Mouse (Mus musculus): ENCODE results near the gene Gm11733. TPM values are rescaled to one million over a fixed set of nuclear protein-coding genes. Genes with fewer than 3 reads are reported as not detected.

Gene Gm11733
- polyA plus RNA-seq, 1 experiment from 2014 or later = not detected

DNA sequence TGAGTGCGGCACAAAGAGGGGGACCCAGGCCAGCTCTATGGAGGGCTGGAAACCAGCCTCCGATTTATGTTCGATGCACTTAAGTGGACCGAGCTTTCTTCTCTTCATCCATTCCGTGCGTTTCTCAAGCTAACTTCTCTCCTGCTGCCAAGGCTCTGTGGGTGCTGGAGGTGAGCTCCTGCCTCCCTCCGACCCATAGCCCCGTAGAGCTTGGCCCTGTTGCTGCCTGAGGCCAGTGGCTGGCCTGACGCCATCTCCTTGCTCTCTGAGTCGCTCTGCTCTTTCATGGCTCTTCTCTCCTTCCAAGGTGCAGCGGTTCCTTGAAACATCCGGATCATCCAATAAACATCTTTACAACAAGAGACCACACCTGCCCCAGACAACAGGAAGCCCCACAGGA lies 4.4 kb upstream of the Gm11733 start:
- Histone ChIP-seq H3K4me1 (peaks cover 78% of the 10 kb centered on the region), H3K36me3 (no peaks in the 10 kb centered on the region), H3K4me2 (replicated peaks) (peak overlapping the region; percentile 23), H3K27ac (replicated peaks) (peak overlapping the region; percentile 95), H3K4me3 (no peak overlapping the region), H3K9me3 (no peaks in the 10 kb centered on the region), H3K9ac (replicated peaks) (0 out of 2 replicates have a peak overlapping the region, but pooled peaks have one; percentile 12), H3K27me3 (0 out of 2 replicates have a peak, but pooled peaks cover 9% of the 10 kb centered on the region)
- no peak for ATAC-seq (replicated peaks)
- WGBS = 22% methylated on average over 12 of the region's 12 CpGs

DNA sequence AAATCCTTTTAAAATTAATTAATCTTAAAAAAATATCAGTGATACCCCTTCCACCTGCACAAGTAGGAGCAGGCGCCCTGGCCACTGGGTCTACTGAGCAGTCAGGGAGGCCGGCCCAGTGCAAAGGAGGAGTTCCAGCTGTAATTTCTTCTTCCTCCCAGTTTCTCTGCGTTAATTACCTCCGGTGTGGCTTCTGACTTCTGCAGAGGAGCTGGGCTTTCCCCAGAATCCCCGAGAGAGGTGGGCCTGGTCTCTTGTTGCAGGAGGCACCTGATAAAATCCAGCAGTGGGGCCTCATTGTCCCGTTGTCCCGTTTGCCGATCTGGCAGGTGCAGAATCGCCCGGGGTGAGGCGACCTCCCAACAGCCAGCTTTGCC lies 1.9 kb upstream of the Gm11733 start:
- 0 out of 2 replicates have a peak, but pooled peaks have one; percentile 1 for ATAC-seq (replicated peaks)
- WGBS = 5% methylated on average over 11 of the region's 11 CpGs
- peaks cover 69% of the 10 kb centered on the region for H3K4me1 ChIP-seq

DNA sequence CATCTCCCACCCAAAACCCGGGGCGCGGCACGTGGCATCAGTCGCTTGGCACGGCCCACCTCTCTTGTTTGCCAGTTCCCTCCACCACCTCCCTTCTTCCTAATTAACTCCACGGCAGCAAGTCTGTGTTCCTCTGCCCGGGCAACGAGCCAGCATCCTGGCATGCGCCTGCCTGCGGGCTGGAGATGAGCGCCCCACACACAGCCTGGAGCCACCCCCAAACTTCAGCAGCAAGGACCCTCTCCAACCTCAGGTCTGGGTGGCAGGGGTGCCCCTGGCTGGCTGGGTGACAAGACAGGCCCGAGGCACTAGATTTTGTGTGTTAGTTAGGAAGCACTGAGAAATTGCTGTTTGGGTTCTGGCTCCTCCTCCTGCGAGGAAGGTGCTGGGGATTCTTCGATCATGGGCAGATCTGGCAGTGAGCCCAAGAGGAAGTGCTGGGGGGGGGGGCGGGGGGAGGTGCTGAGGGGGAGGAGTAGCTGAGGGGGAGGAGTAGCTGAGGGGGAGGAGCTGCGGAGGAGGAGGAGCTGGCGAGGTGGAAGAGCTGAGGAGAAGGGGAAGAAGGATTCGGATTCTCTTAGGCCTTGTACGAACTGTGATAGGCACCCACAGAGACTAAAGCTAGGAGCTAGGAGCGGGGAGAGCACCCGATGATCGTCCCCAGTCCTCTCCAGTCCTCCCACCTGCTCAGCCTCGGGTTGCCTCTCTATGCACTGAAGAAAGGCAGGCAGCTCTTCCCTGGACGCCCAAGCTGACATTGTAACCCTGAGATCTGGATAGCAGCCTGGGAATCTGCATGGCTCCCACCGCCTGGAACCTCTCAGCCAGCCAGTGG lies 1.3 kb upstream of the Gm11733 start:
- WGBS = 2% methylated on average over 24 of the region's 26 CpGs
- Histone ChIP-seq H3K9ac (replicated peaks) (peak overlapping the region; percentile 35), H3K4me1 (peaks cover 69% of the 10 kb centered on the region), H3K9me3 (no peaks in the 10 kb centered on the region), H3K27me3 (0 out of 2 replicates have a peak, but pooled peaks cover 9% of the 10 kb centered on the region), H3K4me2 (replicated peaks) (peak overlapping the region; percentile 46), H3K27ac (replicated peaks) (peak overlapping the region; percentile 97), H3K4me3 (peak overlapping the region; percentile 30), H3K36me3 (no peaks in the 10 kb centered on the region)
- peak; percentile 81 for ATAC-seq (replicated peaks)

More for the DNA sequence above, 1.9 kb upstream of the Gm11733 start:
- peak overlapping the region; percentile 30 for H3K4me3 ChIP-seq
- peak overlapping the region; percentile 35 for H3K9ac ChIP-seq (replicated peaks)
- no peaks in the 10 kb centered on the region for H3K36me3 ChIP-seq
- H3K27ac ChIP-seq (replicated peaks) = peak overlapping the region; percentile 97
- H3K9me3 ChIP-seq = no peaks in the 10 kb centered on the region
- 0 out of 2 replicates have a peak, but pooled peaks cover 9% of the 10 kb centered on the region for H3K27me3 ChIP-seq
- peak overlapping the region; percentile 46 for H3K4me2 ChIP-seq (replicated peaks)

DNA sequence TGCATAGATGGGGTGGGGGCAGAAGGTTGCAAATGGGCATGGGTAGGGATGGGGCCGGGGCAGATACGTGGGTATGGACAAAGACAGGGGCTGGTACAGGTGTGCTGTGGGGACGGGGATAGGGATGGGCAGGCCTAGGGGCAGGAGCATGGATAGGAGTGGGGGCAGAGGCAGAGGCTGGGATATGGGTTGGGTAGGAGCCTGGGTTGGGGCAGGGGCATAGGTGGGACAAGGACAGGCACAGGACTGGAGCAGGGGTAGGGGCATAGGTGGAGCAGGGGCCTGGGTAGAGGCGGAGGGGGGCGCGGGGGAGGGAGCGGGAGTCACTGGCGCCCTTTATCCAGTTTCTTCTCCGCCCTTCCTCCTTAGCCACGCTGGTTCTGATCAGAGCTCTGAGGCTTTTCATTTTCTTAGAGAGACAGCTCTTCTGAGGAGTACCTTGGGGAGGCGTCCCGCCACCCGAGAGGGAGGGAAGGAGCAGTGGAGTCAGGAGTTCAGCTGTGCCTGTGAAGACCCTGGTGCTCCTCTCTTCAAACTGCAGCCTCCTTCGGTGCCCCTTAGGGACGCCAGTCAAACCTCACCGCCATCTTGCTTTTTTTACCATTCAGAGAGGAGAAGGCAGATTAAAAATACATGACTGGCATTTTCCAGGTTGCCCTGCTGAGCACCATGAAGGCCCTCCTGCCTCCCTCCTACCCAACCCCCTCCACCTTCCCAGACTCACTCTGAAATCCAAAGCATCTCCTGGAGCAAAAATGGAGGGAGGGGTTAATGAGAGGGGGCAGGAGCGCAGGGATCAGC lies 7.4 kb downstream of the Gm11733 start:
- H3K4me2 ChIP-seq (replicated peaks) = no peak overlapping the region
- no peak overlapping the region for H3K4me3 ChIP-seq
- H3K36me3 ChIP-seq = no peaks in the 10 kb centered on the region
- peak; percentile 79 for ATAC-seq (replicated peaks)
- H3K9ac ChIP-seq (replicated peaks) = peak overlapping the region; percentile 3; the same call in 1 of the 2 replicates
- peaks cover 28% of the 10 kb centered on the region for H3K4me1 ChIP-seq
- no peaks in the 10 kb centered on the region for H3K9me3 ChIP-seq
- H3K27ac ChIP-seq (replicated peaks) = peak overlapping the region; percentile 47
- H3K27me3 ChIP-seq = no peaks in the 10 kb centered on the region
- WGBS = 30% methylated on average over 16 of the region's 17 CpGs

DNA sequence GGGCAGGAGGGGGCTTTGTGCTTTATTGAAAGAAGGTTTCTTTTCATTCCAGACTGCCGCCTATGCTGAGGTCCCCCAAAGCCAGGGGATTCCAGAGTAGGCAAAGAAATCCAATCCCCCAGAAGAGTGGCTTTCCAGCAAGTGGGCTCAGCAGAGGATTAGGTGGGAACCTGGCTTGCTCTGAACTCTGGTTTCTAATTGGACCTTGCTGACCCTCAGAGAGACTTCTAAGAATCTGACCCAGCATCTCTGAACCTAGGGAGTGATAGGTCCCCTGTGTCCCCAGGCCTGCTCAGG lies 8.0 kb downstream of the Gm11733 start:
- Histone ChIP-seq H3K9me3 (no peaks in the 10 kb centered on the region), H3K36me3 (no peaks in the 10 kb centered on the region), H3K27ac (replicated peaks) (peak overlapping the region; percentile 47), H3K9ac (replicated peaks) (peak overlapping the region; percentile 3; the same call in 1 of the 2 replicates), H3K4me1 (peaks cover 33% of the 10 kb centered on the region), H3K4me2 (replicated peaks) (no peak overlapping the region), H3K4me3 (no peak overlapping the region), H3K27me3 (no peaks in the 10 kb centered on the region)
- 4% methylated on average over 1 of the region's 1 CpGs for WGBS
- no peak for ATAC-seq (replicated peaks)

DNA sequence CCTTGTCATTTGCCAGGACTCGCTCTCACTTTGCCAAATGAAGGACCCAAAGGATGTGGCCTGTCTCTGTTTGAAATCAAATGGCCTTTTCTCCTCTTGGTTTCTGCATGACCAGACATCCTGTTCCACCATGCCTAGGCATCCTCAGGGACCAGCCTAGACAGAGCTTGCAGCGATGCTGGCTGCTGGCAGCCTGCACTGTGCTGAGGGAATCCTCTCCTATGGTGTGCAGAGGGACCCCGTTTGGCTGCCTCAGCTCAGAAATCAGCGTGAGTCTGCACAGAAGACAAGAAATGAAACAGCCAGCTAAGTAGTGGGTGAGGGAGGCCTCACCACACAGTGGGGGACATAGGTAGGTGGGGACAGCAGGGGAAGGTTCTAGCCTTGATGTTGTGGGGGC lies 12.6 kb downstream of the Gm11733 start:
- no peak overlapping the region for H3K9ac ChIP-seq (replicated peaks)
- 11% methylated on average over 4 of the region's 4 CpGs for WGBS
- no peak overlapping the region for H3K4me2 ChIP-seq (replicated peaks)
- H3K4me1 ChIP-seq = peaks cover 44% of the 10 kb centered on the region
- ATAC-seq (replicated peaks) = peak; percentile 75
- H3K4me3 ChIP-seq = no peak overlapping the region
- no peaks in the 10 kb centered on the region for H3K27me3 ChIP-seq
- H3K36me3 ChIP-seq = no peaks in the 10 kb centered on the region
- H3K27ac ChIP-seq (replicated peaks) = peak overlapping the region; percentile 95
- H3K9me3 ChIP-seq = no peaks in the 10 kb centered on the region

DNA sequence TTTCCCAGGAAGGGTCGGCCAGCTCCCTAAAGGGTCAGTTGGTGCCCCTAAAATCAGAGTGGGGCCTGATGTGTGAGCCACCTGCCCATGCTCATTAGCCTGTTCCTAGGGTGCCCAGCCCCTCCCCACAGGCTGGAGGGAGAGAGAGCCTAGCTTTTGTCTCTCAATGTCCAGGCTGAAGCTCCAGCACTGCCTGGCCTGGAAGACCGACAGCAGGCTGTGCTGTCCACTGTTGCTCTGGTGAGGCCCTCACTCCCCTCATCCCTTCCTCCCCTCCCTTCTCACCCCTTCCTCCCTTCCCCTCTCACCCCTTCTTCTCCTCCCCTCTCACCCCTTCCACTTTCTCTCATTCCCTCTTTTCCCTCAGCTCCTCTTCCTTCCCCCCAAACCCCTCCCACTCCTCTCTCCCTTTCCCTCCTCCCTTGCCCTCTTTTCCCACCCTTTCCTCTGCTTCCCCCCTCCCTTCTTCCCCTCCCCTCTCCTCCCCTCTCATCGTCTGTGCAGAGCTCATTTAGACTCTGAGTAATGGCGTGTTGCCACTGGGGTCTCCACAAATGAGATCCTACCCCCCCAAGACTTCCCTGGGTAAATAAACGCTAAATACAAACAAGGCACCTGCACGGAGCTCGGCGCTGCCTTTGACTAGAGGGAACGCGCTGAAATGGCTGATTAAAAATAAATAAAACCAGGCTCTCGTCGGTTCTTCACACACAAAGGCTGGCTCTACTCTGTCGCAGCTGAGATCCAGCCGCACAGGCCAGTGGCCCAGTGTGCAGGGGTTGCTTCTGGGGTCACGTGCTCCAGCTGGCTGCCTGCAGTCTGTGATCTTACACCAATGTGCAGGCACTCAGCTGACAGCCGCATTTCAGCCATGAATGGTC lies 13.3 kb downstream of the Gm11733 start:
- H3K36me3 ChIP-seq = no peaks in the 10 kb centered on the region
- WGBS = 3% methylated on average over 16 of the region's 16 CpGs
- ATAC-seq (replicated peaks) = peak; percentile 93
- H3K4me1 ChIP-seq = peaks cover 37% of the 10 kb centered on the region
- no peaks in the 10 kb centered on the region for H3K9me3 ChIP-seq
- H3K27me3 ChIP-seq = no peaks in the 10 kb centered on the region
- H3K9ac ChIP-seq (replicated peaks) = peak overlapping the region; percentile 36
- 0 out of 2 replicates have a peak overlapping the region, but pooled peaks have one; percentile 10 for H3K4me3 ChIP-seq
- peak overlapping the region; percentile 95 for H3K27ac ChIP-seq (replicated peaks)
- peak overlapping the region; percentile 35 for H3K4me2 ChIP-seq (replicated peaks)

DNA sequence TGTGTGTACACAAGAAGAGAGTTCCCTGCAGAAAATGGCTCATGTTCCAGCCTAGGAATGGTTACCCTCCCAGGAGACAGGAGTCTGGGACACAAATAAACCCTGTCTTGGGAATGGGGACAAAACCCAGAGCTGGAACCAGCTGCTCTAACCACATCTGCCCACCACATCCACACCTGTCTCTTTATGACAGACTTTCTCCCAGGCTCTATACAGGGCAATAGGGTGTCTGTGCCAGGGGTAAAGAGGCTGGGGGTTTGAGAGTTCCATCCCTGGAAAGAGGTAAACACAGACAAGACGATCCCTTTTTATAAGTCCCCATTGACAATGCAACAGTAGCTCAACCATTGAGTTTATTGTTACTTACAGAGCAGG lies 14.0 kb downstream of the Gm11733 start:
- ATAC-seq (replicated peaks) = peak; percentile 53
- H3K36me3 ChIP-seq = no peaks in the 10 kb centered on the region
- H3K4me3 ChIP-seq = no peak overlapping the region
- 9% methylated on average over 1 of the region's 1 CpGs for WGBS
- H3K27me3 ChIP-seq = no peaks in the 10 kb centered on the region
- H3K4me2 ChIP-seq (replicated peaks) = peak overlapping the region; percentile 35
- peak overlapping the region; percentile 36 for H3K9ac ChIP-seq (replicated peaks)
- no peaks in the 10 kb centered on the region for H3K9me3 ChIP-seq
- H3K27ac ChIP-seq (replicated peaks) = peak overlapping the region; percentile 95
- peaks cover 36% of the 10 kb centered on the region for H3K4me1 ChIP-seq

DNA sequence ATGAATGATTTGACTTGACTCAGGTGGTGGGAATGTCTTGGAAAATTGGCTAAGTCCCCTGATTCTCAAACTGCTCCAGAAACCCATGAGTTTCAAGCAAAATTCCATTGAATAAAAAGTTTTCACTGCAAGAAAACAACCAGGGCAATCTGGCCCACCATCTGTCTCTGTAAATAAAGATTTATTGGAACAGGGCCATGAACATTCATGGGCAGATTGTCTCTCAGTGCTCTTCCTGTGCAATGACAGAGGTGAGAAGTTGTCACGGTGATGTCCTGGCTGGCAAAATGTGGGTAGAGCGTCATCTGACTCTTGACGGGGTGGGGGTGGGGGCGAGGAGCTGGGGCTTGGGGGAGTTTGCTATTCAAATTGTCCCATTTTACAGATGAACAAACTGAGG lies 24.8 kb downstream of the Gm11733 start:
- H3K4me1 ChIP-seq = no peaks in the 10 kb centered on the region
- no peaks in the 10 kb centered on the region for H3K9me3 ChIP-seq
- no peak overlapping the region for H3K4me2 ChIP-seq (replicated peaks)
- H3K27me3 ChIP-seq = no peaks in the 10 kb centered on the region
- H3K4me3 ChIP-seq = no peak overlapping the region
- no peak overlapping the region for H3K9ac ChIP-seq (replicated peaks)
- no peaks in the 10 kb centered on the region for H3K36me3 ChIP-seq
- 68% methylated on average over 4 of the region's 4 CpGs for WGBS
- H3K27ac ChIP-seq (replicated peaks) = no peak overlapping the region
- no peak for ATAC-seq (replicated peaks)

DNA sequence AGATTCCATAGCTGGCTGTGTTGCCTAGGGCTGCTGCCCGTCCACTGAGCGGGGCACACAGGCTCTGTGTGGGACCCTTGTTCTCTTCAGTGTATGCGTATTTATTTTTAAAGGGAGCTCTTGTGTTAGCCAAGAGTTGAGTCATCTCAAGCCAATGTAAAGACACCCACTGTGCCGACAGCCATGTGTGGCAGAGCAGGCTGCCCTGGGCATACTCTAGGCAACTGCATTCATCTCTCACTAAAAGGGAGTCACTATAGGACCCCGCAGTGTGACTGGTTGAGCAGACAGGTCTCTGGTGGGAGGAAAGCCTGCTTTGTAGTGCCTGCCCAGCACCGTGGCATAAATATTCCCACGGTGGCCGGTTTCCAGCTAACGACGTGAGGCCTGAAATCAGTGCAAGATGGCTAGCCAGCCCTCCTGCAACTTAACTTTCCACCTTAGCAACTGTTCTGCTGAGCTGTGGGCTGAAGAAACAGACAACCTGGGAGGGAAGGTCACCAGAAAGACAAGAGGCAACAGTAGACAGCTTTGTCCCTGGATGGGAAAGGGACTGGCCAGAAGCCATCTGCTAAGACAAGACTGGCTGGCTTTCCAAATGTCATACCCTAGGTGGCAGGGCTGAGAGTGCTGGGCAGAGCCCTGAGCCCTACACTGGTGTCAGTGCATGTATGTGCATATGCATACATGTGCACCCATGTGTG lies 31.7 kb downstream of the Gm11733 start:
- Histone ChIP-seq H3K4me3 (no peak overlapping the region), H3K4me1 (peaks cover 10% of the 10 kb centered on the region; the same call in 1 of the 2 replicates), H3K27ac (replicated peaks) (0 out of 2 replicates have a peak overlapping the region, but pooled peaks have one; percentile 6), H3K4me2 (replicated peaks) (no peak overlapping the region), H3K9ac (replicated peaks) (no peak overlapping the region), H3K9me3 (no peaks in the 10 kb centered on the region), H3K27me3 (no peaks in the 10 kb centered on the region), H3K36me3 (no peaks in the 10 kb centered on the region)
- peak; percentile 85 for ATAC-seq (replicated peaks)
- 29% methylated on average over 10 of the region's 10 CpGs for WGBS

DNA sequence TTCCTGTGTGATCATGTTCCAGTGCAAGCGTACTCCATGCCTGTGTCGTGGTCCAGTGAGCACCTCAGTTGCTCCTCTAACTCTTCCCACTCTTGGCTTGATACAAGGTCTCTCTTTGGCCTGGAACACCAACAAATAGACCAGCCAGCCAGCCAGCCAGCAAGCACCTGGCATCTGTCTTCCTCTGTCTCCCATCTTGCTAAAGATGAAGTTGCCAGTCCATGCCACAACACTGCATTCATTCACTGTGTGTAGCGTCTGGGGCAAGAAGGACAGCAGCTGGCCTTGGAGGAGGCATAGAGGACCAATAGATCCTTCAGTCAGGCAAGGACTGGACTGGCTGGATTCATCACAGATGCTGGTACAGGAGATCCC lies 32.2 kb downstream of the Gm11733 start:
- Histone ChIP-seq H3K9me3 (no peaks in the 10 kb centered on the region), H3K4me1 (peaks cover 10% of the 10 kb centered on the region; the same call in 1 of the 2 replicates), H3K4me2 (replicated peaks) (no peak overlapping the region), H3K9ac (replicated peaks) (no peak overlapping the region), H3K27me3 (no peaks in the 10 kb centered on the region), H3K27ac (replicated peaks) (0 out of 2 replicates have a peak overlapping the region, but pooled peaks have one; percentile 6), H3K4me3 (no peak overlapping the region), H3K36me3 (no peaks in the 10 kb centered on the region)
- WGBS = 79% methylated on average over 3 of the region's 3 CpGs
- ATAC-seq (replicated peaks) = no peak
